Mouse (Mus musculus) forebrain, embryonic 10.5 days (tissue): ENCODE data around the gene Otud7a. TPM values are rescaled to one million over a fixed set of nuclear protein-coding genes. Genes with fewer than 3 reads are reported as not detected.

Experiments
- DNase-seq: peaks from one replicate; pipeline ENCODE4 v3.0.0-alpha.2; 2017; ENCODE audit warnings: low spot score; ENCODE audit errors: extremely low spot score
- H3K27ac ChIP-seq: fragments of 300-500 bp; sonication (generic); 2 replicates; pipeline ENCODE4 v1.5.1; 2016; ENCODE audit warnings: mild to moderate bottlenecking
- H3K27me3 ChIP-seq: fragments of 300-500 bp; sonication (generic); 2 replicates; pipeline ENCODE4 v1.6.1; 2016; ENCODE audit warnings: mild to moderate bottlenecking; ENCODE audit not compliant: poor library complexity, severe bottlenecking
- H3K36me3 ChIP-seq: fragments of 300-500 bp; sonication (generic); replicated peaks from 2 replicates; pipeline ENCODE4 v1.6.1; 2016; ENCODE audit warnings: mild to moderate bottlenecking, moderate library complexity
- H3K4me1 ChIP-seq: fragments of 300-500 bp; sonication (generic); 2 replicates; pipeline ENCODE4 v1.6.1; 2016
- H3K4me3 ChIP-seq: fragments of 300-500 bp; sonication (generic); 2 replicates; pipeline ENCODE4 v1.5.1; 2016; ENCODE audit warnings: mild to moderate bottlenecking, moderate library complexity
- H3K9me3 ChIP-seq: fragments of 300-500 bp; sonication (generic); 2 replicates; pipeline ENCODE4 v1.6.1; 2016; ENCODE audit warnings: mild to moderate bottlenecking, moderate library complexity
- WGBS: fragments of 180-500 bp; shearing (Covaris S2); methylation state at CpG from one replicate; pipeline ENCODE4 v1.1.7; 2016; 5-methylcytosine and 5-hydroxymethylcytosine counted together
- polyA plus RNA-seq: library from polyadenylated mRNA; unstranded; fragments of >200 nt; fragmentation: Nextera tagmentation; extraction: Ambion mirVana; gene quantifications from 2 replicates; pipeline ENCODE4 v1.2.1, GENCODE M21; 2016

The Otud7a gene
- polyA plus RNA-seq, 1 experiment from 2014 or later, result 0.61 TPM

DNA sequence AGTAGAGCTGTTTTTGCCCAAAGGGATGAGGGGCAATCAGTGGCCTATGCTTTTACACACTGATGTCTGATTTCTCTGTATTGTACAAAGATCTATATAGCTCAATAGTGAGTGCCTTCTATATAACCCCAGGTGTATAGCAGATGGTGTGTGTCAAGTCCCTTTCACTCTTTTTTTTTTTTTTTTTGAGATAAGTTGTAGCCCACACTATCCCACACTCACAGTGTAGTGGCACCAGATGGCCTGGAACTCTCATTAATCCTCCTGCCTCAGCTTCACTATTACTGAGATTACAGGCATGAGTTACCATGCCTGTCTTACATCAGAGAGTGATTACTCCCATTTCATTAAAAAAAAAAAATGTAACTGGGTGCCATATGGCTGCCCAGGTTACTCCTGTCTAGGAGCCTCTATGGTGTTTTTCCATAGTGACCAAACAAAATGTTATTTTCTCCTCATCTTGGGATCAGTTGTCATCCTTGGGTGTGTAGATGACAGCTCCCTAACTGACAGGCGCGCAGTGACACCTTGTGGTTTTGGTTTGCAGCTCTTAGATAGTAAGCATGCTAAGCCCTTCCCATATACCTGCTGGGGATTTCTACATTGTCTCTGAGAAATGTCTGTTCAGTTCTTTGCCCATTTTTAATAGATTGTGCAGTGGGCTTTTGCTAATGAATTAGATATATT is 141.8 kb downstream of the Otud7a start:
- Histone ChIP-seq H3K27ac (no peak overlapping the region), H3K27me3 (no peaks in the 10 kb centered on the region), H3K4me1 (no peaks in the 10 kb centered on the region), H3K4me3 (no peak overlapping the region), H3K9me3 (no peaks in the 10 kb centered on the region), H3K36me3 (no peaks in the 10 kb centered on the region)
- no peak for DNase-seq
- 59% methylated on average over 2 of the region's 2 CpGs for WGBS

GRCm38 (mm10) chr7:63590305-63590704 is 145.8 kb downstream of the Otud7a start:
- no peaks in the 10 kb centered on the region for H3K4me1 ChIP-seq
- no peak overlapping the region for H3K4me3 ChIP-seq
- H3K9me3 ChIP-seq, result no peaks in the 10 kb centered on the region
- H3K36me3 ChIP-seq, result no peaks in the 10 kb centered on the region
- no peaks in the 10 kb centered on the region for H3K27me3 ChIP-seq
- no peak overlapping the region for H3K27ac ChIP-seq
- WGBS, result 67% methylated on average over 2 of the region's 2 CpGs
- DNase-seq, result no peak

DNA sequence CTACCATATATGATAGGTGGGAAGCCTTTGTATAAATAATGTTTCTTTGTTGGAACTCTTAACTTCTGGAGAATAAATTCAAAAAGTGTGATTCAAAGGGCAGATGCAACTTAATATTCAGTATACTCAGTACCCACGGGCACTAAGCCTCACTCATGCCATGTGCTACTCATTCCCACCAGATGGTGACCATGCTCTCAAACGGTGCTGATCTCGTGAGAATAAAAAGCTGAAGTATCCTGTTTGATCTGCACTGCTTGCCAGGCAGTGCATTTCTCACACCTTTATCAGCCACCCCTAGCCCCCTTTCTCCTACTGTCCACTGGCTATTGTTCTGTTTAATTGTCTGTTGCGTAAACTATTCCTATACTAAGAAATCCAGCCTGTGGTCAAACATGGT is 146.8 kb downstream of the Otud7a start:
- Histone ChIP-seq H3K9me3 (no peaks in the 10 kb centered on the region), H3K4me1 (no peaks in the 10 kb centered on the region), H3K36me3 (no peaks in the 10 kb centered on the region), H3K27ac (no peak overlapping the region), H3K4me3 (no peak overlapping the region), H3K27me3 (no peaks in the 10 kb centered on the region)
- WGBS, result 82% methylated on average over 4 of the region's 4 CpGs
- no peak for DNase-seq

DNA sequence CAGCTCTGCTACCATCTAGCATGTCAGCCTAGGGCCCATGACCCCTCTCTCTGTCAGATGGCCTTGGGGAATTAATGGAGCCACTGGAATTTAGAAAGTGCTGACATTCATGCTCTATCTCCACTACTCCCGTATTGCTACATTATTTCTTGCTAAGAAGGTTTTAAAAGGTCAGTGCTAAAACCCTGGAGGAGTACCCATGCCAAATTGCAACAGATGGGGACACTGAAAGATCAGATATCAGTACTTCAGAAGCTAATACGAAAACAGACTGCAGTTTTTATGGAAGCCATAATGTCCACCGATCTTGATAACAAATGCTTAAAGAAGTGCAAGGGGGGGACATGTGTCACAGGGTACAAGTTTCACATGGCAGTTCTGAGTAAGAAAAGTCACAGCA is 147.5 kb downstream of the Otud7a start:
- no peaks in the 10 kb centered on the region for H3K27me3 ChIP-seq
- H3K4me1 ChIP-seq, result no peaks in the 10 kb centered on the region
- H3K36me3 ChIP-seq, result no peaks in the 10 kb centered on the region
- no peak overlapping the region for H3K27ac ChIP-seq
- DNase-seq, result no peak
- WGBS, result 73% methylated on average over 3 of the region's 3 CpGs
- no peak overlapping the region for H3K4me3 ChIP-seq
- no peaks in the 10 kb centered on the region for H3K9me3 ChIP-seq

GRCm38 (mm10) chr7:63604827-63605226 is 160.3 kb downstream of the Otud7a start:
- no peaks in the 10 kb centered on the region for H3K27me3 ChIP-seq
- WGBS, result 93% methylated on average over 1 of the region's 1 CpGs
- H3K9me3 ChIP-seq, result no peaks in the 10 kb centered on the region
- DNase-seq, result no peak
- no peaks in the 10 kb centered on the region for H3K4me1 ChIP-seq
- no peak overlapping the region for H3K27ac ChIP-seq
- H3K36me3 ChIP-seq, result no peaks in the 10 kb centered on the region
- no peak overlapping the region for H3K4me3 ChIP-seq

- no peaks in the 10 kb centered on the region for H3K36me3 ChIP-seq
- no peak overlapping the region for H3K27ac ChIP-seq
- DNase-seq, result no peak
- H3K9me3 ChIP-seq, result no peaks in the 10 kb centered on the region
- WGBS, result 92% methylated on average over 3 of the region's 3 CpGs
- H3K4me3 ChIP-seq, result no peak overlapping the region
- H3K4me1 ChIP-seq, result no peaks in the 10 kb centered on the region
- H3K27me3 ChIP-seq, result no peaks in the 10 kb centered on the region
Observed at GRCm38 (mm10) chr7:63617018-63617417, 172.5 kb downstream of the Otud7a start.

DNA sequence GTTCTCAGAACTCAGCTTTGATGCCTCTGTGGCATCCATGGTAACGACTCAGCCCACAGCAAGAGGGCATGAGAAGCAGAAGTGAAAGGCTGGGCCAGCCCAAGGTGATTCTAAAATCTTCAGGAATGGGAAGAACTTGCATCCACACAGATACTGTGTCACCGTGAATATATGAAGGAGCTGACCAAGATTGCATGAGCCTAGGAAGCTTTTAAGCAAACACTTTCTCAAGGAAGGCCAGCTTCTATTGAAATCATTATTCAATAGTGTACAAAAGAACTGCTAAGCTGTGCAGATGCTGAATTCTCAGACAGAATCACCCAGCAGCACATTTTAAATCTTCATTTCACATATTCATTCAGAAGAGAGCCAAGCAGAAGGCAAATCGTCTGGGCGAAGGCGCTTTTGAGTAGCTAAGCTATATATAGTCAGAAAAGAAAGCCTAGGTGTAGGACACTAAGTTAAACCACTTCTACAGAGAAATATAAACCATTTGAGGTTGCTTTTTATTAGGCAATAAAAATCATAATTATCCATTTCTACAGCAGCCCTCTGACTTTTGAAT is 176.3 kb downstream of the Otud7a start:
- WGBS, result 93% methylated on average over 5 of the region's 5 CpGs
- Histone ChIP-seq H3K4me1 (no peaks in the 10 kb centered on the region), H3K4me3 (no peak overlapping the region), H3K27ac (no peak overlapping the region), H3K27me3 (no peaks in the 10 kb centered on the region), H3K9me3 (no peaks in the 10 kb centered on the region), H3K36me3 (no peaks in the 10 kb centered on the region)
- DNase-seq, result no peak

GRCm38 (mm10) chr7:63637651-63638050 is 193.1 kb downstream of the Otud7a start:
- Histone ChIP-seq H3K36me3 (no peaks in the 10 kb centered on the region), H3K27me3 (no peaks in the 10 kb centered on the region), H3K9me3 (no peaks in the 10 kb centered on the region), H3K27ac (no peak overlapping the region), H3K4me1 (no peaks in the 10 kb centered on the region), H3K4me3 (no peak overlapping the region)
- no peak for DNase-seq
- WGBS, result 84% methylated on average over 3 of the region's 3 CpGs

DNA sequence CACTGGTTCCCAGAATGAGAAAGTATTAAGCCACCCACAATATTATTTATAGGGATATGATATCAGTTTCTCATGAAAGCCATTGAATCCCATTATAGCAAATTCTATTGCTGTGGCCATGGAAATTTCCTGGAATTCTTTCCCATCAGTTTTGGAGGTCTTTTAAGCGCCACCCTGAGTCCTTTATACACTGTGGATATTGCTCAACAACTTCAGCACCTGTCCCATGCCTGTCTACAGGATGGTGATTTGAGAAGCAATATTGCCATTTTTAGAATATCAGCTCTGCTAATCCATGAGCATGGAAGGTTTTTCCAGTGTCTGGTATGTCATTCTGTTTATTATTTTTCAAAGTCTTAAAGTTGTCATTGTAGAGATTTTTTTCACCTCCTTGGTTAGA is 199.5 kb downstream of the Otud7a start:
- H3K4me1 ChIP-seq, result no peaks in the 10 kb centered on the region
- no peaks in the 10 kb centered on the region for H3K9me3 ChIP-seq
- H3K27me3 ChIP-seq, result no peaks in the 10 kb centered on the region
- no peak overlapping the region for H3K4me3 ChIP-seq
- H3K27ac ChIP-seq, result no peak overlapping the region
- 94% methylated on average over 1 of the region's 1 CpGs for WGBS
- no peaks in the 10 kb centered on the region for H3K36me3 ChIP-seq
- DNase-seq, result no peak

- DNase-seq, result no peak
- H3K9me3 ChIP-seq, result no peaks in the 10 kb centered on the region
- no peaks in the 10 kb centered on the region for H3K4me1 ChIP-seq
- H3K27me3 ChIP-seq, result no peaks in the 10 kb centered on the region
- H3K27ac ChIP-seq, result no peak overlapping the region
- H3K4me3 ChIP-seq, result no peak overlapping the region
- H3K36me3 ChIP-seq, result no peaks in the 10 kb centered on the region
- 91% methylated on average over 1 of the region's 1 CpGs for WGBS
Observed at GRCm38 (mm10) chr7:63647136-63647535, 202.6 kb downstream of the Otud7a start.

DNA sequence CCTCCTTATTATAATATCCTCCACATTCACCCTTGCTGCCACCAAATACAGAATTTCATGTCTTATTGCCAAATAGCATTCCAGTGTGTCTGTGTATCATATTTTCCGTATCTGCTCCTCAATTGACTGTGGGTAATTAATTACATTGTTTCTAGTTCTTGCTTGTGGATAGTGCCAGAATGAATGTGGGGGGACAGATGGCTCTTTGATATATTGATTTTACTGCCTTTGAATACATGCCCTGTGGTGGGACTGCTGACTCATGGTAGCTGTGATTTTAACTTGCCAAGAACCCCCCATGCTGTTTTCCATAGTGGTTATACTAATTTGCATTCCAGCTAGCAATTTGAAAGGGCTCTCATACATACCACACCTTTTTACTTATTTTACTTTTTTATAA is 215.7 kb downstream of the Otud7a start:
- Histone ChIP-seq H3K9me3 (no peaks in the 10 kb centered on the region), H3K4me3 (no peak overlapping the region), H3K27me3 (no peaks in the 10 kb centered on the region), H3K27ac (no peak overlapping the region), H3K4me1 (no peaks in the 10 kb centered on the region), H3K36me3 (no peaks in the 10 kb centered on the region)
- no peak for DNase-seq
- 88% methylated on average over 1 of the region's 1 CpGs for WGBS

DNA sequence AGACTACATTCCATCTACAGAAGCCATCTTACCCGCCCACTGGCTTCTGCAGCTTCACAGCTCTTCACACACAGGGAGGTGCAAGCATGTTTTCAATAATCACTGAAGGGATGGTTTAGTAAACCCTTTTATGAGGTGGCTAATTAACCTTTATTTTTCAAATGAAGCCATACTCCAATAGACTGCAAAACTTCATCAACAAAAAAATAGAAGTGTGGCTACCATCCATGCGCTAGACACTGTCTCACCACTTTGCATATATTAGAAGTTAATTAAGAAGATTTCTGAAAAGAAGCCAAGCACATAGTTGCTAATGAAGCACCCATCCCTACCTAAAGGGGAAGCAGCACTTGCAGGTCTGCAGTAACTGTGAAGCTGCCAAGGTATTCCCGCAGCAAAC is 218.2 kb downstream of the Otud7a start:
- Histone ChIP-seq H3K36me3 (no peaks in the 10 kb centered on the region), H3K4me3 (no peak overlapping the region), H3K4me1 (no peaks in the 10 kb centered on the region), H3K27ac (no peak overlapping the region), H3K27me3 (no peaks in the 10 kb centered on the region), H3K9me3 (no peaks in the 10 kb centered on the region)
- 91% methylated on average over 3 of the region's 3 CpGs for WGBS
- no peak for DNase-seq

- no peak for DNase-seq
- WGBS, result 86% methylated on average over 3 of the region's 3 CpGs
- Histone ChIP-seq H3K9me3 (no peaks in the 10 kb centered on the region), H3K4me1 (no peaks in the 10 kb centered on the region), H3K4me3 (no peak overlapping the region), H3K27me3 (no peaks in the 10 kb centered on the region), H3K36me3 (no peaks in the 10 kb centered on the region), H3K27ac (no peak overlapping the region)
Observed at GRCm38 (mm10) chr7:63665496-63665895, 220.9 kb downstream of the Otud7a start.
